Mouse (Mus musculus) left cerebral cortex, postnatal 36 days (tissue): ENCODE data around the gene Phc3. TPM values are rescaled to one million over a fixed set of nuclear protein-coding genes. Genes with fewer than 3 reads are reported as not detected.
"Not testable (repeated sequence)": the region's sequence is repeated elsewhere in the genome, so short reads cannot be mapped to it uniquely, and the experiment has no call there.

Experiments
- DNase-seq, 2 experiments: peaks; one replicate each; pipeline ENCODE4 v3.0.0; 2021 to 2022; ENCODE audit warnings: low spot score in 2 of 2, mixed read lengths in 1 of 2
- intact Hi-C: fragments of 180-260 bp; cut with DNase I; formaldehyde crosslinking; loops from one replicate; pipeline ENCODE4 v1.15.1; 2025
- total RNA-seq, 2 experiments: library from RNA; stranded (reverse); gene quantifications; 2 replicates each; pipeline ENCODE4 v1.2.3; 2021

Gene Phc3
- total RNA-seq, 2 experiments from 2014 or later = 32.1 to 42.0 TPM

DNA sequence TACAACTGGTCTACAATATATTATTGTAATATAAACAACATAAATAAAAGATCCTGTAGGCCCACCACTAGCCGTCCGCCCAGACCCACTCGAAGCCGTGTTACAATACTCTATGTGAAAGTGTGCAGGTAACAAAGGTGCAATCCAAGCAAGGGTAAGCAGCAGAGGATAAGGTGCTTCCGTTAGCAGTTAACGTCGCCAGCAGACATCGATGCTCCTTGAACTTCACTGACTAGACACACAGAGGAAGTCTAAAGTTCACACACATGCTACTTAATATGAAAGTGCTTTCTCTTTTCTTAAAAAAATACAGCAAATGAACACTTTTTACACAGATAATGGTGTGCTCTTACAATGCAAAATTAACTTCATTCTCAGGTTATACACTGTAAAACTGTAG, 69.8 kb downstream of the Phc3 start:
- intact Hi-C loops = no loop called here
- DNase-seq = no peak

GRCm38 (mm10) chr3:30896721-30897120, 72.5 kb downstream of the Phc3 start:
- no peak for DNase-seq
- intact Hi-C loops = no loop called here

DNA sequence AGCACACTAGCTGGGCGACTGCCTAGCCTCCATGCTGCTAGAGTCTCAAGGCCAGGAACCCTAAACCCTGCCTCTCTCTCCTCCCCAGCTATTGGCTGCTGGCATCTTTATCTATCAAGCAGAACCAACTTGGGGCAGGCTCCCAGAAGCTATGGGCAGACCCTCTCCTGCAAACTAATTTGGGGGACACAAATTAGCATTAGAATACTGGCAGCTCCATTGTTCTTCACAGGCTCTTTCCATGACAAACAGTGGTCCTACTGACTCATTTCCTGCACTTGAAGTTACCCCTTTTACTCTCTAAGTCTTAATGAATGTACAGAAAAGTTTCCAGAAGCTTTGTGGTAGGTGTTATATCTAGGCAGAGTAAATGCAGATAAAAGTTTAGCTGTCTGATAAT, 80.2 kb downstream of the Phc3 start:
- intact Hi-C loops = no loop called here
- DNase-seq = no peak

DNA sequence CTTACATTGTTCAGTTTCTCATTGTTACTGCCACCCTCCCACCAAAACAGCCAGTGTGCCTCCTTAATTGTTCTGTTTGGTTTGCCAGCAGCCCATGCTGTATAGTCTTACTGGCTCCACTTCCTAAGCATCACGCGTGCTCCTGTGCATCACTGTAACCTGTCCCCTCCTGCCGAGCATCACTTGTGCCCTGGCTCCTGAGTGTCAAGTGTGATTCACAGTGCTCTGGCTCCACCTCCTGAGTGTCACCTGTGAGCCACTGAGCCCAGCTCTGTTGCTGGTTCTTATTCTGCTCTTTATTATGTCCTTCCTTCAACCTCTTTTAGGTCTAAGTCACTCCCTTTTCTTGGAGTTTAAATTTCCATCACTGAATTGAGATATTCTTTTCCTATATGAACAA, 81.8 kb downstream of the Phc3 start:
- intact Hi-C loops = no loop called here
- DNase-seq = no peak

GRCm38 (mm10) chr3:30876709-30877108, 92.5 kb downstream of the Phc3 start:
- DNase-seq = no peak
- intact Hi-C loops = no loop called here

GRCm38 (mm10) chr3:30869995-30870394, 99.2 kb downstream of the Phc3 start:
- DNase-seq = no peak
- intact Hi-C loops = no loop called here

GRCm38 (mm10) chr3:30868625-30869024, 100.6 kb downstream of the Phc3 start:
- DNase-seq = no peak
- intact Hi-C loops = no loop called here

DNA sequence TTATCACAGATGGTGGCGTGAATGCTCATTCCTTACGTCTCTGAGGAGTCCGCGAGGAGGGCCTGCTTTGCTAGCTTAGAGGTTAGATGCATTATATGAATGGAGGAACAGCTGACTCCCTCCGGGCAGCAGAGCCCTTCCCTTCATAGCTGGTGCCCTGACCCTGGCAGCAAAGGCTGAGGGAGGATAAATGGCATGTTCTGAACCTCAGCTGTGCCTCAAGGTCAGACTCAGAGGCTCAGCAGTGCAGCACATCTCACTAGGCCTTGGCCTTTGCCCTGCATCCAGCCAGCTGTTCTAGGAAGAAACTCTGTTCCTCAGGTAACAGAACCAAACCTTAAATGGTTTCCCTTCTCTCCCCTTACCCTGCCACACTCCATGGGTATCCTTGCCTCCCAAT, 101.0 kb downstream of the Phc3 start:
- intact Hi-C loops = no loop called here
- DNase-seq = no peak

DNA sequence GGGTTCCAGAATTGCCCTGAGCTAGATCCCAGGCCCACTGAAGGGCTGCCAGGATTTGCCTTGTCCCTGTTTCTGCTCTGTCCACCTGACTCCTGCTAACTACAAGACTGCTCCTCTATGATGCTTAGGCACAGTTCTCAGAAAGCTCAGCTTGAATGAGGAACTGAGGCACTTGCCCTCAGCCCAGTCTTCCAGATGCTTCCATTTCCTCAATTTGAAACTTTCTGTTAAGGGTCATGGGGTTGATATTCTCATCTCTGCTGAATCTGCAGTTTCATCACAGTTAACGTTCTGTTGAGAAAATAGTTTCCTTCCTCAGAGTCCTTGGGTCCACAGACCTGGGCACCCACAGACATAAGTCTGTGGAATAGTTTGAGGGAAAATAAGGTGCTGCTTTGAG, 104.6 kb downstream of the Phc3 start:
- no peak for DNase-seq
- intact Hi-C loops = no loop called here

- no peak for DNase-seq
- intact Hi-C loops = no loop called here
Measured at GRCm38 (mm10) chr3:30863712-30864435, 105.3 kb downstream of the Phc3 start.

DNA sequence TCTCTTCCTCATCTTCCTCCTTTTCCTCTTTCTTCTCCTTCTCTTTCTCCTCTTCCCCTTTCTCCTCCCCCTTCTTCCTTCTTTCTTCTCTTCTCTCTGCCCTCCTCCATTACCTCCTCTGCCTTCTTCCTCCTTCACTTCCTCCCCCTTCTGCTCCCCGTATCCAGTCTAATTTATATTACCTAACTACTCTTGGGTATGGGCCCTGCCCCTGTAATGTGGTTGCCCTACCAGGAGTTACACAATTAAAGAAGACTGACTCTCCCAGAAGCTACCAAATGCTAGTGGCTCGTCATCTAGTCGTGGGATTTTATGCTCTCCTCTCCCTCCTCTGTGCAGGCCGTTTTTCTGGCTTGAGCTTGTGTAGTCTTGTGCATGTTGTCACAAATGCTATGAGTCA, 108.5 kb downstream of the Phc3 start:
- intact Hi-C loops = no loop called here
- no peak for DNase-seq

DNA sequence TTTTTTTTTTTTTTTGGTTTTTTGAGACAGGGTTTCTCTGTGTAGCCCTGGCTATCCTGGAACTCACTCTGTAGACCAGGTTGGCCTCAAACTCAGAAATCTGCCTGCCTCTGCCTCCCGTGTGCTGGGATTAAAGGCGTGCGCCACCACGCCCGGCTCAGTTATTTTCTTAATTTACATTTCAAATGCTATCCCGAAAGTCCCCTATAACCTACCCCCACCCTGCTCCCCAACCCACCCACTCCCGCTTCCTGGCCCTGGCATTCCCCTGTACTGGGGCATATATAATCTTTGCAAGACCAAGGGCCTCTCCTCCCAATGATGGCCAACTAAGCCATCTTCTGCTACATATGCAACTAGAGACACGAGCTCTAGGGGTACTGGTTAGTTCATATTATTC, 109.6 kb downstream of the Phc3 start:
- intact Hi-C loops, DNase-seq: not testable (repeated sequence)

- intact Hi-C loops = no loop called here
- DNase-seq = peak; percentile 39 to 42
Measured at GRCm38 (mm10) chr3:30855604-30856458, 113.4 kb downstream of the Phc3 start, which contains the start of gene Gpr160. Gpr160 (plus strand) TSS chr3:30855950.

- DNase-seq = no peak
- intact Hi-C loops = no loop called here
Measured at GRCm38 (mm10) chr3:30853596-30853995, 115.6 kb downstream of the Phc3 start.

DNA sequence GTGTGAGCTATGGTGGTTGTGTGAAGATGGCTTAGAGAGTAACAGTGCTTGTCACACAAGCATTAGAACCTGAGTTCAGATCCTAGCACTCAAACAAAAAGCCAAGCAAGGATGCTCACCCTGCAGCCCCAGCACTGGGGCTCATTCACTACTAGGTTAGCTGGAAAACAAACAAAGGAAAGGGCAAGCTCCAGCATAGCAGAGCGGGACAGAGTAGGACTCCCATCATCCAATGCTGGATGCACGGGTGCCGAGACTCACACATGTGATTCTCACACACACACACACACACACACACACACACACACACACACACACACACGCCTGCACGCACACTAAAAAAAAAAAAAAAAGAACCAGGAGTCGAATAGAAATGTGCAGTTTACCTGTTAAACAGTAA, 117.8 kb downstream of the Phc3 start:
- intact Hi-C loops = no loop called here
- no peak for DNase-seq

Other genes starting within 250 kb of the Phc3 start
- gene Samd7, start 223.1 kb downstream of the Phc3 start, total RNA-seq = not detected
- gene Sec62, start 176.5 kb downstream of the Phc3 start, total RNA-seq = 100 to 1,000 TPM; 109 to 113 TPM
- under 1 TPM; 0.29 to 0.76 TPM for gene Gpr160, start 113.5 kb downstream of the Phc3 start, total RNA-seq
- 10 to 100 TPM; 62.5 to 65.5 TPM for gene Prkci, start 26.3 kb upstream of the Phc3 start, total RNA-seq
- gene Skil, start 125.6 kb upstream of the Phc3 start, total RNA-seq = 10 to 100 TPM; 59.6 to 59.7 TPM
- 100 to 1,000 TPM; 132 to 218 TPM for gene Cldn11, start 180.5 kb upstream of the Phc3 start, total RNA-seq